Mouse (Mus musculus): ENCODE data around the gene Nxph3. TPM values are rescaled to one million over a fixed set of nuclear protein-coding genes. Genes with fewer than 3 reads are reported as not detected.

Nxph3 gene
- polyA plus RNA-seq, 1 experiment from 2014 or later: 1.1 TPM

GRCm38 (mm10) chr11:95527307-95527706 is 12.9 kb upstream of the Nxph3 start:
- no peak for ATAC-seq (ENCODE audit: insufficient number of reproducible peaks, insufficient read depth, low FRiP score, low read depth)
- H3K27ac ChIP-seq (ENCODE audit: low read length): no peak overlapping the region
- no peaks in the 10 kb centered on the region for H3K36me3 ChIP-seq (ENCODE audit: control insufficient read depth, insufficient read depth, low read length)
- 78% methylated on average over 8 of the region's 8 CpGs for WGBS
- no peaks in the 10 kb centered on the region for H3K4me1 ChIP-seq (ENCODE audit: control insufficient read depth, insufficient read depth, low read length)
- no peak overlapping the region for H3K4me2 ChIP-seq (replicated peaks; ENCODE audit: low read depth, low read length)
- H3K9me3 ChIP-seq (ENCODE audit: control insufficient read depth, low read depth, low read length): no peaks in the 10 kb centered on the region
- H3K4me3 ChIP-seq (ENCODE audit: low read depth, low read length): no peak overlapping the region
- no peaks in the 10 kb centered on the region for H3K27me3 ChIP-seq (ENCODE audit: control insufficient read depth, insufficient read depth, low read length)
- no peak overlapping the region for H3K9ac ChIP-seq (replicated peaks; ENCODE audit: low read depth, low read length)

GRCm38 (mm10) chr11:95521563-95521962 is 7.2 kb upstream of the Nxph3 start:
- ATAC-seq (ENCODE audit: insufficient number of reproducible peaks, insufficient read depth, low FRiP score, low read depth): peak; percentile 35; the same call in 1 of the 2 replicates
- 1% methylated on average over 13 of the region's 13 CpGs for whole genome bisulfite sequencing

GRCm38 (mm10) chr11:95520456-95521072 is 6.2 kb upstream of the Nxph3 start:
- no peaks in the 10 kb centered on the region; the same call in 1 of the 2 replicates for H3K4me1 ChIP-seq (ENCODE audit: control insufficient read depth, insufficient read depth, low read length)
- H3K9me3 ChIP-seq (ENCODE audit: control insufficient read depth, low read depth, low read length): no peaks in the 10 kb centered on the region
- H3K4me2 ChIP-seq (replicated peaks; ENCODE audit: low read depth, low read length): peak overlapping the region; percentile 43
- WGBS: 4% methylated on average over 27 of the region's 27 CpGs
- no peak overlapping the region for H3K27ac ChIP-seq (ENCODE audit: low read length)
- no peaks in the 10 kb centered on the region for H3K36me3 ChIP-seq (ENCODE audit: control insufficient read depth, insufficient read depth, low read length)
- ATAC-seq (ENCODE audit: insufficient number of reproducible peaks, insufficient read depth, low FRiP score, low read depth): peak; percentile 57
- no peak overlapping the region for H3K9ac ChIP-seq (replicated peaks; ENCODE audit: low read depth, low read length)
- no peaks in the 10 kb centered on the region for H3K27me3 ChIP-seq (ENCODE audit: control insufficient read depth, insufficient read depth, low read length)
- H3K4me3 ChIP-seq (ENCODE audit: low read depth, low read length): peak overlapping the region; percentile 2; the same call in 1 of the 2 replicates

More at GRCm38 (mm10) chr11:95521563-95521962, 7.2 kb upstream of the Nxph3 start:
- H3K4me2 ChIP-seq (replicated peaks; ENCODE audit: low read depth, low read length): peak overlapping the region; percentile 35
- no peaks in the 10 kb centered on the region; the same call in 1 of the 2 replicates for H3K4me1 ChIP-seq (ENCODE audit: control insufficient read depth, insufficient read depth, low read length)
- H3K9ac ChIP-seq (replicated peaks; ENCODE audit: low read depth, low read length): no peak overlapping the region; the same call in 1 of the 2 replicates
- H3K9me3 ChIP-seq (ENCODE audit: control insufficient read depth, low read depth, low read length): no peaks in the 10 kb centered on the region
- H3K27me3 ChIP-seq (ENCODE audit: control insufficient read depth, insufficient read depth, low read length): no peaks in the 10 kb centered on the region
- H3K4me3 ChIP-seq (ENCODE audit: low read depth, low read length): no peak overlapping the region; the same call in 1 of the 2 replicates
- no peaks in the 10 kb centered on the region for H3K36me3 ChIP-seq (ENCODE audit: control insufficient read depth, insufficient read depth, low read length)
- H3K27ac ChIP-seq (ENCODE audit: low read length): no peak overlapping the region

GRCm38 (mm10) chr11:95519996-95520395 is 5.6 kb upstream of the Nxph3 start:
- H3K27me3 ChIP-seq (ENCODE audit: control insufficient read depth, insufficient read depth, low read length): no peaks in the 10 kb centered on the region
- H3K4me3 ChIP-seq (ENCODE audit: low read depth, low read length): no peak overlapping the region
- H3K4me2 ChIP-seq (replicated peaks; ENCODE audit: low read depth, low read length): no peak overlapping the region
- no peak overlapping the region for H3K27ac ChIP-seq (ENCODE audit: low read length)
- H3K9ac ChIP-seq (replicated peaks; ENCODE audit: low read depth, low read length): no peak overlapping the region
- peaks cover 2% of the 10 kb centered on the region; the same call in 1 of the 2 replicates for H3K4me1 ChIP-seq (ENCODE audit: control insufficient read depth, insufficient read depth, low read length)
- WGBS: 64% methylated on average over 3 of the region's 3 CpGs
- ATAC-seq (ENCODE audit: insufficient number of reproducible peaks, insufficient read depth, low FRiP score, low read depth): no peak
- H3K36me3 ChIP-seq (ENCODE audit: control insufficient read depth, insufficient read depth, low read length): no peaks in the 10 kb centered on the region
- no peaks in the 10 kb centered on the region for H3K9me3 ChIP-seq (ENCODE audit: control insufficient read depth, low read depth, low read length)

- no peak for ATAC-seq (ENCODE audit: insufficient number of reproducible peaks, insufficient read depth, low FRiP score, low read depth)
These were observed 4.9 kb upstream of the Nxph3 start for GRCm38 (mm10) chr11:95519299-95519698.

GRCm38 (mm10) chr11:95517162-95517561 is 2.8 kb upstream of the Nxph3 start:
- H3K4me2 ChIP-seq (replicated peaks; ENCODE audit: low read depth, low read length): no peak overlapping the region
- H3K36me3 ChIP-seq (ENCODE audit: control insufficient read depth, insufficient read depth, low read length): no peaks in the 10 kb centered on the region
- no peak overlapping the region; the same call in 1 of the 2 replicates for H3K27ac ChIP-seq (ENCODE audit: low read length)
- peaks cover 17% of the 10 kb centered on the region; the same call in 1 of the 2 replicates for H3K27me3 ChIP-seq (ENCODE audit: control insufficient read depth, insufficient read depth, low read length)
- H3K9ac ChIP-seq (replicated peaks; ENCODE audit: low read depth, low read length): no peak overlapping the region
- H3K9me3 ChIP-seq (ENCODE audit: control insufficient read depth, low read depth, low read length): no peaks in the 10 kb centered on the region
- peaks cover 9% of the 10 kb centered on the region; the same call in 1 of the 2 replicates for H3K4me1 ChIP-seq (ENCODE audit: control insufficient read depth, insufficient read depth, low read length)
- no peak overlapping the region for H3K4me3 ChIP-seq (ENCODE audit: low read depth, low read length)
- ATAC-seq (ENCODE audit: insufficient number of reproducible peaks, insufficient read depth, low FRiP score, low read depth): no peak
- WGBS: 42% methylated on average over 6 of the region's 6 CpGs

More at GRCm38 (mm10) chr11:95519299-95519698, 4.9 kb upstream of the Nxph3 start:
- Histone ChIP-seq H3K4me3 (ENCODE audit: low read depth, low read length) (no peak overlapping the region), H3K9me3 (ENCODE audit: control insufficient read depth, low read depth, low read length) (no peaks in the 10 kb centered on the region), H3K36me3 (ENCODE audit: control insufficient read depth, insufficient read depth, low read length) (no peaks in the 10 kb centered on the region), H3K4me2 (replicated peaks; ENCODE audit: low read depth, low read length) (no peak overlapping the region), H3K27ac (ENCODE audit: low read length) (no peak overlapping the region), H3K9ac (replicated peaks; ENCODE audit: low read depth, low read length) (no peak overlapping the region), H3K27me3 (ENCODE audit: control insufficient read depth, insufficient read depth, low read length) (0 out of 2 replicates have a peak, but pooled peaks cover 3% of the 10 kb centered on the region), H3K4me1 (ENCODE audit: control insufficient read depth, insufficient read depth, low read length) (peaks cover 6% of the 10 kb centered on the region; the same call in 1 of the 2 replicates)
- 66% methylated on average over 10 of the region's 10 CpGs for WGBS

GRCm38 (mm10) chr11:95516491-95516911 is 2.1 kb upstream of the Nxph3 start:
- no peaks in the 10 kb centered on the region for H3K9me3 ChIP-seq (ENCODE audit: control insufficient read depth, low read depth, low read length)
- peak overlapping the region; percentile 21; the same call in 1 of the 2 replicates for H3K27ac ChIP-seq (ENCODE audit: low read length)
- no peak overlapping the region for H3K4me3 ChIP-seq (ENCODE audit: low read depth, low read length)
- ATAC-seq (ENCODE audit: insufficient number of reproducible peaks, insufficient read depth, low FRiP score, low read depth): no peak
- H3K27me3 ChIP-seq (ENCODE audit: control insufficient read depth, insufficient read depth, low read length): peaks cover 17% of the 10 kb centered on the region; the same call in 1 of the 2 replicates
- WGBS: 11% methylated on average over 5 of the region's 5 CpGs
- no peak overlapping the region for H3K4me2 ChIP-seq (replicated peaks; ENCODE audit: low read depth, low read length)
- no peaks in the 10 kb centered on the region for H3K36me3 ChIP-seq (ENCODE audit: control insufficient read depth, insufficient read depth, low read length)
- H3K4me1 ChIP-seq (ENCODE audit: control insufficient read depth, insufficient read depth, low read length): peaks cover 9% of the 10 kb centered on the region; the same call in 1 of the 2 replicates
- no peak overlapping the region for H3K9ac ChIP-seq (replicated peaks; ENCODE audit: low read depth, low read length)

GRCm38 (mm10) chr11:95515376-95516323 is 1.3 kb upstream of the Nxph3 start:
- Histone ChIP-seq H3K9ac (replicated peaks; ENCODE audit: low read depth, low read length) (no peak overlapping the region), H3K27ac (ENCODE audit: low read length) (peak overlapping the region; percentile 52; the same call in 1 of the 2 replicates), H3K4me3 (ENCODE audit: low read depth, low read length) (no peak overlapping the region; the same call in 1 of the 2 replicates), H3K36me3 (ENCODE audit: control insufficient read depth, insufficient read depth, low read length) (no peaks in the 10 kb centered on the region), H3K4me2 (replicated peaks; ENCODE audit: low read depth, low read length) (no peak overlapping the region), H3K27me3 (ENCODE audit: control insufficient read depth, insufficient read depth, low read length) (peaks cover 17% of the 10 kb centered on the region; the same call in 1 of the 2 replicates), H3K9me3 (ENCODE audit: control insufficient read depth, low read depth, low read length) (no peaks in the 10 kb centered on the region), H3K4me1 (ENCODE audit: control insufficient read depth, insufficient read depth, low read length) (peaks cover 9% of the 10 kb centered on the region; the same call in 1 of the 2 replicates)
- 41% methylated on average over 17 of the region's 17 CpGs for WGBS
- ATAC-seq (ENCODE audit: insufficient number of reproducible peaks, insufficient read depth, low FRiP score, low read depth): no peak
